Mouse (Mus musculus): ENCODE results near the gene Kyat3.

Kyat3 gene

GRCm38 (mm10) chr3:142747673-142748072 is 46.8 kb downstream of the Kyat3 start:
- DNase-seq (ENCODE audit: low spot score), result no peak

GRCm38 (mm10) chr3:142749131-142749530 is 48.3 kb downstream of the Kyat3 start:
- no peak for DNase-seq (ENCODE audit: low spot score)

- no peak for DNase-seq (ENCODE audit: low spot score)
These were observed 54.4 kb downstream of the Kyat3 start for GRCm38 (mm10) chr3:142755132-142755867.

GRCm38 (mm10) chr3:142757841-142758240 is 57.0 kb downstream of the Kyat3 start:
- DNase-seq (ENCODE audit: low spot score), result no peak

- DNase-seq (ENCODE audit: low spot score), result no peak
These were observed 57.7 kb downstream of the Kyat3 start for GRCm38 (mm10) chr3:142758593-142758992.

GRCm38 (mm10) chr3:142760356-142760755 is 59.5 kb downstream of the Kyat3 start:
- no peak for DNase-seq (ENCODE audit: low spot score)

- DNase-seq (ENCODE audit: low spot score), result peak; percentile 86
These were observed 64.3 kb downstream of the Kyat3 start, which contains the start of gene Gtf2b for GRCm38 (mm10) chr3:142764995-142765777. Gene Gtf2b, plus strand, starts transcription at chr3:142765045.

GRCm38 (mm10) chr3:142765778-142766165 is 64.9 kb downstream of the Kyat3 start:
- no peak for DNase-seq (ENCODE audit: low spot score)

GRCm38 (mm10) chr3:142768498-142768897 is 67.6 kb downstream of the Kyat3 start:
- no peak for DNase-seq (ENCODE audit: low spot score)

GRCm38 (mm10) chr3:142770518-142770917 is 69.7 kb downstream of the Kyat3 start:
- DNase-seq (ENCODE audit: low spot score), result no peak

GRCm38 (mm10) chr3:142773538-142774191 is 72.8 kb downstream of the Kyat3 start:
- DNase-seq (ENCODE audit: low spot score), result no peak

GRCm38 (mm10) chr3:142777227-142777626 is 76.4 kb downstream of the Kyat3 start:
- no peak for DNase-seq (ENCODE audit: low spot score)

- no peak for DNase-seq (ENCODE audit: low spot score)
These were observed 85.7 kb downstream of the Kyat3 start for GRCm38 (mm10) chr3:142786423-142787072.

GRCm38 (mm10) chr3:142795587-142795986 is 94.7 kb downstream of the Kyat3 start:
- no peak for DNase-seq (ENCODE audit: low spot score)
